Mouse (Mus musculus) kidney, adult 10 weeks (tissue): ENCODE measurements around the gene Hist1h3e. TPM values are rescaled to one million over a fixed set of nuclear protein-coding genes. Genes with fewer than 3 reads are reported as not detected.

ENCODE experiments used
- polyA plus RNA-seq: library from polyadenylated mRNA; stranded (reverse); fragments of 350-450 nt; fragmentation: Illumina TruSeq; extraction: RNeasy Lipid Tissue Mini Kit (QIAGEN cat#74804); gene quantifications from one replicate; pipeline ENCODE4 v1.2.3, GENCODE M21; 2014; ENCODE audit warnings: low read depth, low replicate concordance

The Hist1h3e gene
- polyA plus RNA-seq, 1 experiment from 2014 or later, result not detected

Other genes with a start within 250 kb of the Hist1h3e start
- gene Zfp322a, start 193.2 kb downstream of the Hist1h3e start, polyA plus RNA-seq, result 57.7 TPM
- 2.4 TPM for gene Abt1, start 138.5 kb downstream of the Hist1h3e start, polyA plus RNA-seq
- gene Btn1a1, start 96.5 kb downstream of the Hist1h3e start, polyA plus RNA-seq, result not detected
- gene Btn2a2, start 73.5 kb downstream of the Hist1h3e start, polyA plus RNA-seq, result not detected
- not detected for gene Hist1h4h, start 31.3 kb downstream of the Hist1h3e start, polyA plus RNA-seq
- not detected for gene Hist1h2af, start 28.5 kb downstream of the Hist1h3e start, polyA plus RNA-seq
- gene Hist1h3g, start 26.9 kb downstream of the Hist1h3e start, polyA plus RNA-seq, result not detected
- 1.2 TPM for gene Hist1h2bh, start 19.0 kb downstream of the Hist1h3e start, polyA plus RNA-seq
- not detected for gene Hist1h3f, start 18.3 kb downstream of the Hist1h3e start, polyA plus RNA-seq
- not detected for gene Hist1h4f, start 10.7 kb downstream of the Hist1h3e start, polyA plus RNA-seq
- 3.8 TPM for gene Hist1h1d, start 9.1 kb downstream of the Hist1h3e start, polyA plus RNA-seq
- not detected for gene Hist1h2ae, start 8.9 kb upstream of the Hist1h3e start, polyA plus RNA-seq
- not detected for gene Hist1h2bg, start 9.0 kb upstream of the Hist1h3e start, polyA plus RNA-seq
- gene Hist1h2bf, start 11.8 kb upstream of the Hist1h3e start, polyA plus RNA-seq, result not detected
- gene Hist1h2ad, start 12.0 kb upstream of the Hist1h3e start, polyA plus RNA-seq, result not detected
- 0.49 TPM for gene Hist1h3d, start 13.4 kb upstream of the Hist1h3e start, polyA plus RNA-seq
- gene Hist1h4d, start 19.2 kb upstream of the Hist1h3e start, polyA plus RNA-seq, result 0.40 TPM
- 17.8 TPM for gene Hist1h2be, start 58.8 kb upstream of the Hist1h3e start, polyA plus RNA-seq
- gene Hist1h1e, start 60.2 kb upstream of the Hist1h3e start, polyA plus RNA-seq, result 7.7 TPM
- 3.4 TPM for gene Hist1h2ac, start 121.6 kb upstream of the Hist1h3e start, polyA plus RNA-seq
- 366 TPM for gene Hist1h2bc, start 121.8 kb upstream of the Hist1h3e start, polyA plus RNA-seq
- gene Hist1h1t, start 133.4 kb upstream of the Hist1h3e start, polyA plus RNA-seq, result not detected
- gene Hist1h4c, start 136.1 kb upstream of the Hist1h3e start, polyA plus RNA-seq, result 6.6 TPM
- 29.7 TPM for gene Hfe, start 148.5 kb upstream of the Hist1h3e start, polyA plus RNA-seq
- 67.6 TPM for gene Hist1h1c, start 176.4 kb upstream of the Hist1h3e start, polyA plus RNA-seq
- not detected for gene Hist1h3c, start 183.2 kb upstream of the Hist1h3e start, polyA plus RNA-seq
- gene Hist1h2bb, start 184.4 kb upstream of the Hist1h3e start, polyA plus RNA-seq, result not detected
- gene Hist1h2ab, start 188.8 kb upstream of the Hist1h3e start, polyA plus RNA-seq, result not detected
- not detected for gene Hist1h3b, start 189.9 kb upstream of the Hist1h3e start, polyA plus RNA-seq
- not detected for gene Hist1h4b, start 194.6 kb upstream of the Hist1h3e start, polyA plus RNA-seq
- gene Hist1h4a, start 198.9 kb upstream of the Hist1h3e start, polyA plus RNA-seq, result not detected
- gene Hist1h3a, start 200.0 kb upstream of the Hist1h3e start, polyA plus RNA-seq, result not detected
- gene Hist1h1a, start 201.3 kb upstream of the Hist1h3e start, polyA plus RNA-seq, result not detected
- gene Trim38, start 207.5 kb upstream of the Hist1h3e start, polyA plus RNA-seq, result not detected
- gene Slc17a2, start 244.6 kb upstream of the Hist1h3e start, polyA plus RNA-seq, result 23.4 TPM